Mouse (Mus musculus) hematopoietic stem cell, adult 5-6 weeks (primary cell): ENCODE measurements around the gene Ccl17. TPM values are rescaled to one million over a fixed set of nuclear protein-coding genes. Genes with fewer than 3 reads are reported as not detected.
"Not testable (repeated sequence)": the region's sequence is repeated elsewhere in the genome, so short reads cannot be mapped to it uniquely, and the experiment has no call there.

ENCODE experiments used
- ATAC-seq, 2 experiments: fragments of 125-278 bp in 1 of 2; replicated peaks in 1 of 2; 2 replicates each; pipeline ENCODE4 v1.8.0; 2016 to 2017; ENCODE audit warnings: inconsistent platforms in 2 of 2, mild to moderate bottlenecking in 2 of 2, moderate number of reproducible peaks in 2 of 2, low read depth in 1 of 2, moderate TSS enrichment in 1 of 2; ENCODE audit not compliant: low FRiP score in 2 of 2, poor library complexity in 2 of 2, severe bottlenecking in 2 of 2, insufficient read depth in 1 of 2, low TSS enrichment in 1 of 2
- total RNA-seq: library from RNA; stranded (forward); fragments of 172-1452, 232-1000 nt; gene quantifications from 2 replicates; pipeline ENCODE4 v1.2.3, GENCODE M21; 2017

Ccl17 gene
- total RNA-seq, 1 experiment from 2014 or later, result not detected

GRCm38 (mm10) chr8:94814556-94814955 lies 4.3 kb downstream of the Ccl17 start:
- 0 out of 4 replicates have a peak, but pooled peaks of 1 of the 2 experiments have one; percentile 9 for ATAC-seq

DNA sequence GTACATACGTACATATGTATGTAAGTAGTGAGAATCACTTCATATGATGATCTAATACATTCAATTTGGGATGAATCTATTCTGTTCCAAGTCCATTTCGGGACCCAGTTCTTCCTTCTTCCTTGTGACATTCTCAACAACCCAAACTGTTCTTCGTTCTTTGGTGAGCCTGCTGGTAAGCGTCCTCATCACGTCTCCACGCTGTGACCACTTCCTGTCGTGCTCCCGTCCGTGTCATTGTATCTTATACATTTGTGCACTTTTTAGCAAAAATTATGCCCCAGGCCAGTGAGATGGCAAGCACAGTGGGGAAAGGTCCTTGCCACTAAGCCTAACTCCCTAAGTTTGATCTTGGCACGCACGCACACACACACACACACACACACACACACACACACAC lies 7.7 kb downstream of the Ccl17 start:
- no peak for ATAC-seq

DNA sequence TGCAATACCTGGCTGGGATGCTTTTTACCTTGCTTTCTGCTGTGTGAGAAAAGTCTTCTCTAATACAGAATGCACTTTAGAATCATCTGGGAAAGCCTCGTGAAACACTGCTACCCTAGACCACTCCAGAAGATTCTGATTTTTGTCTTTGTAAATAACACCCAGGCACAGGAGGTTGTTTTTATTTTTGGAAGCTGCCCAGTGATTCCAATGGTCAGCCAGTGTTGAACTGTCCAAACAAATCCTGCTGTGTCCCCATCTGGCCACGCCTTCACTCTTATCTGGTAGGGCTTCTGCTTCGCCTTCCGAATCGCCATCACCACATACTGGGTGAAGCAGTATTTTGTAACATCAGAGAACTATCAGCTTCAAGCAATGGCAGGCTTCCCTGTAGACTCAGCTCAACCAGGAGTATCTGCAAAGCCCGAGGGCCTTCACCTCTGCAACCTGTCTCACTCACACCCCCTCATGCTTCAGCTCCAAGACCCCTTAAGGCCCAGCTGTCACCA lies 9.5 kb downstream of the Ccl17 start:
- no peak for ATAC-seq

DNA sequence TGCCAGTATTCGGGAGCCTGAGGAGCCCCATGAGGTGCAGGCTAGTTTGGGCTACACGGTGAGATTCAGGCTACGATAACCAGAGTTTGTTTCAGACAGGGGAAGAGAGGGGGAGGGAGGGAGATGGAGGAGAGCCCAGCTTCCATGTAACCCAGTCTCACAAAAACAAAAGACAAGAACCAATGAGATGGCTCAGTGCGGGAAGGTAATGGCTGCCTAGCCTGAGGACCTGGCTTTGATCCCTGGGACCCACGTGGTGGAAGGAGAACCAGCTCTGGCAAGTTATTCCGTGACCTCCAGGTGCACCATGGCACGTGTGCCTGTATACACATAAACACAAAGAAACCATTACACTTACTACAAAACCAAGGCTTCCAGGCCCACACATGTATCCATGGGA lies 10.3 kb downstream of the Ccl17 start:
- no peak for ATAC-seq

- ATAC-seq, result no peak
Observed at GRCm38 (mm10) chr8:94821381-94821780, 11.1 kb downstream of the Ccl17 start.

DNA sequence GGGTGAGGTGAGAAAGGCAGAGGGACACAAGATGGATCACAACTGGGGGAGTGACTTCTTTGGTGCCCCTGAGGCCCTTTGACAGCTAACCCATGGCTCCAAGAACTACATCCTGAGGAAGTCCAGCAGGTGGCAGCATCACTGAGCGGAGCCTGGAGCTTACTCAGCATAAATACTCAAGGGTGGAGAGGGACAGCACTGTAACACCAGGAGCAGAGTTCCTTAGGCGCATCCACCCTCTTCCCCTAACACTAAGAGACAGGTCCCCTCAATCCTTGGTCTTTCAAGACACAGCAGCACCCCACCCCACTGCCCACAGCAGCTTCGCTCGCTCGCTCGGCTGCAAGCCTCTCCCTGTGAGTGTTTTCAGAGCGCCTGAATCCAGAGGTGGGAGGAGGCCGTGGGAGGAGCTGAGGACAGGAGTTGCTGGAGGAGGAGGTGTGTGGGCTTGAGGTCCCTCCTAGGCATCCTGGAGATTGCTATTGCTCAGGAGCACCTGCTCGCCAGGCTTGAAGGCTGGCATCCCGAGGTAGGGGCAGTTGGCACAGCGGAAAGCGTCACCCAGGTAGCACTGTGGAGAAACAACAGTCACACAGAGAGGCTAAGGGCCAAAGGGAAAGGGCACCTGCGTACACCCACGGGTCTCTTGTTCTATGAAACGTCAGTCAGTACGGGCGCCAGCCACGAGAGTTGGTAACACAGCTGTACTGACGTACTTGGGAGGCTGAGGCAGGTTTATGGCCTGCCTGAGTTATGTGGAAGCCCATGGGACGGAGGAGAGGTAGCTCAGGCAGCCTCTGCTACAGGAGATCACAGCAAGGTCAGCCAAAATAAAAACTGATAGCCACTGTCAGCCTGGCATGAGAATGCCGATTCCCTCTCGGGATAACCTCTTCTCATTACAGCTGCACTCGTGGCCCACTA lies 12.6 kb downstream of the Ccl17 start:
- ATAC-seq, result peak; percentile 81 to 83

GRCm38 (mm10) chr8:94825170-94825569 lies 14.9 kb downstream of the Ccl17 start:
- no peak for ATAC-seq

GRCm38 (mm10) chr8:94826210-94826609 lies 16.0 kb downstream of the Ccl17 start:
- no peak for ATAC-seq

DNA sequence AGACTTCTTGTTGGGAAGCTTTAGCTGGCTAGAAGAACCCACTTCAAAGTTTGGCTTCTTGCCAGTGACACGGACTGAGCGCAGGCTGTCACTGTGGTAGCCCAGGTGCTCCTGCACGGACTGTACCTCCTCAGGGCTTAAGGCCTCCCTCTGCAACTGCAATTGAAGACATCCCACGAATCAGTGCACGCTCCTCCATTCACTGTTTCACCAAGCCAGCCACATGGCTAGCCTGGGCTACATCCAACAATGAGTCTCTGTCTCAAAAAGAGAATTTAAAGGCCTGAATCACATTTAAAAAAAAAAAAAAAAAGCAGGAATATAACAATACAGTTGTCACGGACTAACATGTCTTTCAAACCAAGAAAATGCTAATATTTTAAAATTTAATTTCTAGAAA lies 18.0 kb downstream of the Ccl17 start:
- ATAC-seq, result no peak

GRCm38 (mm10) chr8:94833901-94834405 lies 23.7 kb downstream of the Ccl17 start:
- not testable (repeated sequence) for ATAC-seq

GRCm38 (mm10) chr8:94835751-94836150 lies 25.5 kb downstream of the Ccl17 start:
- not testable (repeated sequence) for ATAC-seq

DNA sequence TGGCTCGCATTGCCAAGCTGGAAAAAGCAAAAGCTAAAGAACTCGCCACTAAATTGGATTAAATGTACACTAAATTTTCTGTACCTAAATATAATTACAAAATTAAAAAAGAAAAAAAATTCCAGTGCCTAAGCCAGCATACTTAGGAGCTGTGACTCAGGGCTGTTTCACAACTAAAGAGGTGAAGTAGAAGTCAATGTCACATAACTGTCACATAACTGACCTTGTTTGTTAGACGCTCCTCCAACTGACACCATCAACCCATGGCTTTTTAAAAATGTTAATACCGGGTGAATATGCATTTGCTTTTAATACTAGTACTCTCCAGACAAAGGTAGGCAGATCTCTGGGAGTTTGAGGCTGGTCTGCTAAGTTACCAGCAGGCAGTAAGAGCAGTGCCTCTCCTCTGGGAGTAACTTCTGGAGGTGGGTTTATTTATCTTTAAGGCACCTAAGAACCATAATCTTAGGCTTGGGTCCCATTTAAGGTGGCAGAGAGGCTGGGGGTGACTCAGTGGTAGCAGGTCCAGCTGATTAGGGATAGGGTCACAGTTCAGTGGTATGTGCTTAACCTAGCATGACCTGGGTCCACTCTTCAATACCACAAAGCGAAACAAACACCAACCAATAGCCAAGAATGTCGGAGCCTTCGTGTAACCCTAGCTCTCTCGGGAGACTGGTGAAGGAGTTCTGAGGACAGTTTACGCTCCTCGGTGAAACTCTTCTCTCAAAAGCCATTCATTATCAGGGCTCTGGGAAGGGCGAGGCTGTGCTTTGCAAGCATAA lies 26.4 kb downstream of the Ccl17 start:
- no peak for ATAC-seq

DNA sequence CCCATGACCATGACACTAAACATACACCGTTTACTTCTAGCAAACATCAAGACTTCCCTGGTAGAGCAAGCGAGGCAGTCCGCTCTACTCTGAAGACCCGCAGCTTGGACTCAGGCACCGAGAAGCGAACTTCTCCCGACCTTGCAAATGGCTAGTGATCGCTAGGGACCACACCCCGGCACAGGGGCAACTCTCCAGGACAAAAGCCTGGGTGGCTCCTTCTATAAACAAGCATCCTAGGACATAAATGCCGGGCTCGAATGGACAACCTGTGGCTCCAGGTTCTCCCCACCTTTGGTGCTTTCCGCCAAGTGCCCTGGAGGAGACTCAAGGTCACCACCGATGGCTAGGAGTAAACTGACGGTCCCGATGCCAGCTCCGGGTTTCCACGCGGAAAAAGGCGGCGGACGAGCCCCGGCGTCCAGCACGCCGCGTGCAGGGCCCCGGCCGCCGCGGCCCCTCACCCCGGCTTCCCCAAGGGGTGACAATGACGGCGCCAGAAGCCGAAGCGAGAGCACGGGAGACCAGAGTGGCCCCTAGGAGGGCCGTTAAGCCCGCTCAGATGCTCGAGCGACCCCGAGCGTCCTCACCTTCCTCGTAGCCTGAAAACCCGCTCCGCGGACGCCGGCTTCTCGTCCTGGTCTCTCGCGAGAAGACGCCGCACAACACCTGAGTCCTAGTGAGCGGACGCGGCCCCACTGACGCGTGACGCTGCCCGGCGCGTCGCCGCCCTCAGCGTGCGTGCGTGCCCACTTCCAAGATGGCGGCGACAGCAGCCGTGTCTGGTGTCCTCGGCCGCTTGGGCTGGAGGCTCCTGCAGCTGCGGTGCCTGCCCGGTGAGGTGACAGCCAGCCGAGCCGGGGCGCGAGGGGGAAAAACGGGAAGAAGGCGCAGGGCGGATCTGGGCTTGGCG lies 27.7 kb downstream of the Ccl17 start, which contains the start of the genes Coq9 and Ciapin1:
Gene Coq9 (plus strand): TSS at position 660 of the 913 bp plus-strand sequence.
Gene Ciapin1 (minus strand): TSS at position 697 of the 913 bp plus-strand sequence.
- ATAC-seq, result peak; percentile 97 to 98

GRCm38 (mm10) chr8:94838600-94838999 lies 28.3 kb downstream of the Ccl17 start:
- ATAC-seq, result peak; percentile 36 to 73; a peak in 2 of 4 replicates

GRCm38 (mm10) chr8:94841183-94841582 lies 30.9 kb downstream of the Ccl17 start:
- ATAC-seq, result no peak

GRCm38 (mm10) chr8:94850049-94850448 lies 39.8 kb downstream of the Ccl17 start:
- ATAC-seq, result no peak

GRCm38 (mm10) chr8:94854761-94855160 lies 44.5 kb downstream of the Ccl17 start:
- not testable (repeated sequence) for ATAC-seq
